Mouse (Mus musculus) kidney, adult 2 months (tissue): Measurements from ENCODE around the gene Zbtb20.

ENCODE experiments used
- CTCF ChIP-seq: fragments of 200-500 bp; conservative IDR thresholded peaks from 2 replicates; pipeline ENCODE4 v1.5.1; 2011; ENCODE audit warnings: low read depth, mild to moderate bottlenecking, control low read depth, low read length, moderate library complexity, mixed read lengths; ENCODE audit not compliant: insufficient read depth, insufficient read length
- POLR2A ChIP-seq: fragments of 200-500 bp; IDR thresholded peaks from one replicate; pipeline ENCODE4 v1.6.1; 2011; ENCODE audit warnings: low read depth, low read length, control low read depth

- TF ChIP-seq CTCF, result no peak
- TF ChIP-seq POLR2A, result no peak
Measured at GRCm38 (mm10) chr16:42859251-42859650, 16.4 kb upstream of the Zbtb20 start.
